Mouse (Mus musculus) intestine, postnatal 0 days (tissue): ENCODE measurements around the gene D430041D05Rik. TPM values are rescaled to one million over a fixed set of nuclear protein-coding genes. Genes with fewer than 3 reads are reported as not detected.
A peak's percentile ranks its signal among the peaks of the same experiment; 100 is the strongest.

Experiments
- ATAC-seq: fragments of 200-750 bp; cut with Nextera tagmentation; 2 replicates; pipeline ENCODE4 v1.8.0; 2017; ENCODE audit warnings: mild to moderate bottlenecking, moderate TSS enrichment, moderate library complexity
- H3K27ac ChIP-seq: fragments of 300-500 bp; sonication (generic); 2 replicates; pipeline ENCODE4 v1.5.1; 2014; ENCODE audit warnings: mild to moderate bottlenecking, low read depth, low read length, moderate library complexity
- H3K27me3 ChIP-seq: fragments of 300-500 bp; sonication (generic); replicated peaks from 2 replicates; pipeline ENCODE4 v1.6.1; 2014; ENCODE audit warnings: low read length, mixed read lengths; ENCODE audit not compliant: control insufficient read depth, insufficient read depth
- H3K36me3 ChIP-seq: fragments of 300-500 bp; sonication (generic); 2 replicates; pipeline ENCODE4 v1.6.1; 2014; ENCODE audit warnings: mild to moderate bottlenecking, moderate library complexity; ENCODE audit not compliant: control insufficient read depth, insufficient read depth
- H3K4me1 ChIP-seq: fragments of 300-500 bp; sonication (generic); replicated peaks from 2 replicates; pipeline ENCODE4 v1.6.1; 2014; ENCODE audit warnings: antibody characterized with exemption, low read length, mixed read lengths; ENCODE audit not compliant: control insufficient read depth, insufficient read depth
- H3K4me2 ChIP-seq: fragments of 300-500 bp; sonication (generic); replicated peaks from 2 replicates; pipeline ENCODE4 v1.6.1; 2014; ENCODE audit warnings: low read depth, mild to moderate bottlenecking, moderate library complexity
- H3K4me3 ChIP-seq: fragments of 300-500 bp; sonication (generic); 2 replicates; pipeline ENCODE4 v1.5.1; 2014; ENCODE audit warnings: low read depth, low read length
- H3K9ac ChIP-seq: fragments of 300-500 bp; sonication (generic); 2 replicates; pipeline ENCODE4 v1.6.1; 2014; ENCODE audit warnings: mild to moderate bottlenecking, low read depth, low read length
- H3K9me3 ChIP-seq: fragments of 300-500 bp; sonication (generic); 2 replicates; pipeline ENCODE4 v1.6.1; 2016; ENCODE audit warnings: mixed run types; ENCODE audit not compliant: control insufficient read depth
- CTCF ChIP-seq: sonication (generic); IDR thresholded peaks from 2 replicates; pipeline ENCODE4 v1.5.1; 2016; ENCODE audit warnings: low read depth, mild to moderate bottlenecking, control low read depth, antibody characterized with exemption, moderate library complexity
- WGBS: fragments of 180-500 bp; shearing (Covaris S2); extraction: QIAGEN DNeasy Blood & Tissue Kit; methylation state at CpG from one replicate; pipeline ENCODE4 v1.1.7; 2014; 5-methylcytosine and 5-hydroxymethylcytosine counted together
- polyA plus RNA-seq: library from polyadenylated mRNA; unstranded; fragments of >200 nt; fragmentation: Nextera tagmentation; extraction: Ambion mirVana; gene quantifications from 2 replicates; pipeline ENCODE4 v1.2.1, GENCODE M21; 2015

The D430041D05Rik gene
- polyA plus RNA-seq, 1 experiment from 2014 or later = 0.05 TPM

DNA sequence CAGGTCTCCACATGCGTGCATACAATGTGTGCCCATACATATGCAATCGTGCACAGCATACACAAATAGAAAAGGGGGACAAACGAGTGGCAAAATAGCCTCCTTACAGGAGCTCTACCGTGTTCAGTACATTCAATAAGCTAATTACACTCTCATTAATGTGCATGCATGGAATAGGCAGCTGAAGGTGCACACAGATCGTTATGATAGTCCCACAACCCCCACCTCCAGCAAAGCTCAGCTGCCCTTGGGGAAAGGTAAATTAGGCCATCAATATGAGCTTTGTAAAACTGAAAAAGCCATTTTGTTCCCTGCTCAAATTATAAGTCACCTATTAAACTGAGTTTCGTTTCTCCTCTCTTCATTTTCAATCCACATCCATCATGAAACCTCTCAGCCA lies 75.0 kb downstream of the D430041D05Rik start:
- ATAC-seq = no peak
- H3K9me3 ChIP-seq = no peaks in the 10 kb centered on the region

DNA sequence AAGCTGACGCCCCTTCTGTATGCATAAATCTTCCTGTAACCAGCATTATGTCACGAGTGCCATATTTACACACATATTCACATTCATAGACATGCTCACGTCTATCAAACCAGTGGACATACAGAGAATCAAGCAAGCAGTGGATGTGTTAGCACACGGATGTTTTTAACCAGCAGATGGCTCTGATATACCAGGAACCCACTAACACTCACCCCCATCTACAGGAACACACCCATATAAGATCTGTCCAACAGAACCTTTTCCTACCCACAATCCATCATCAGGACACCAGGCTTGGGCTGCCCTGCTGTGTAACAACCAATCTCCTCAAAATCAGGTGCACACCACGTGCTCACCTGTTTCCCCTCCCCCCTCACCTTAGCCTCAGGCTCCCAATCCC lies 76.9 kb downstream of the D430041D05Rik start:
- TF ChIP-seq CTCF = peak; percentile 31
- no peaks in the 10 kb centered on the region for H3K4me1 ChIP-seq
- no peak overlapping the region for H3K9ac ChIP-seq
- H3K27me3 ChIP-seq = no peaks in the 10 kb centered on the region
- H3K4me2 ChIP-seq = no peak overlapping the region
- H3K9me3 ChIP-seq = no peaks in the 10 kb centered on the region
- 65% methylated on average over 5 of the region's 5 CpGs for WGBS
- no peaks in the 10 kb centered on the region for H3K36me3 ChIP-seq
- ATAC-seq = no peak
- H3K4me3 ChIP-seq = no peak overlapping the region
- H3K27ac ChIP-seq = no peak overlapping the region

More for the DNA sequence above, 75.0 kb downstream of the D430041D05Rik start:
- no peak for TF ChIP-seq CTCF
- Histone ChIP-seq H3K36me3 (no peaks in the 10 kb centered on the region), H3K9ac (no peak overlapping the region), H3K27ac (no peak overlapping the region), H3K4me3 (no peak overlapping the region), H3K27me3 (no peaks in the 10 kb centered on the region), H3K4me1 (no peaks in the 10 kb centered on the region), H3K4me2 (no peak overlapping the region)
- WGBS = 81% methylated on average over 6 of the region's 6 CpGs

DNA sequence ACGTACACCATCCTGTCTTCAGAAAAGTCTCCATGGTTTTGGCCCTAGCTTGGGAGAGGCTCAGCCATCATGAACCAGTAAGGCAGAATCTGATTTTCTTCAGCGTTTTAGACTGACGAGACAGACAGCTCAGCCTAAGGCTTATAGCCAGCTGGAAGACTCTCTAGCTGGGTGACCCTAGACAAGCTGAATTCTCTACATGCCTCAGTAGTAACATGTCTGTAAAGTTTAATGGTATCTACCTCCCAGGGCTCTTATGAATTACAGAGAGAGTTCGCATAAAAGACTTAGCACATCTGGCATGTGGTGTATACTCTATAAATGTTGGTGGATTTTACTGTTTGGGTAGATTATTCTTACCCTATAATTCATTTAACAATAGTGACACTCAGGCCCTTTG lies 78.1 kb downstream of the D430041D05Rik start:
- Histone ChIP-seq H3K9ac (no peak overlapping the region), H3K4me2 (no peak overlapping the region), H3K4me1 (no peaks in the 10 kb centered on the region), H3K36me3 (no peaks in the 10 kb centered on the region), H3K27ac (no peak overlapping the region), H3K4me3 (no peak overlapping the region), H3K27me3 (no peaks in the 10 kb centered on the region), H3K9me3 (no peaks in the 10 kb centered on the region)
- ATAC-seq = no peak
- no peak for TF ChIP-seq CTCF
- WGBS = 79% methylated on average over 4 of the region's 4 CpGs

DNA sequence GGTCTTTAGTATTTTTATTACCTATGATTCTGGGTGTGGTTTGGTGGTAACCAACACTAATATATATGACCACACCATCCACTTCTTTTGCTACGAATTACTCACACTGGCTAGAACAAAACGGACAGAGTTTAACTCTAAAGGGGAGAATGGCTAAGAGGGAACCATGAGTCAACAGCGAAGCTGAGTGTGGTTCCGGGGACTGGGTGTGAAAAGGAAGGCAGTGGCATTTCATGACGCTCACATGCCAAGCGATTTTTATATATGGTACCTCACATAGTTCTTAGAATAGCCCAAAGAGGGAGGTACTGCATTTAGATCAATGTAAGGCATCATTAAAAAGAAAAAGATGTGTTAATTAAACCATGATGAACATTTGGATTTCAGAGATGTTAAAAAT lies 79.6 kb downstream of the D430041D05Rik start:
- H3K36me3 ChIP-seq = no peaks in the 10 kb centered on the region
- no peak overlapping the region for H3K9ac ChIP-seq
- TF ChIP-seq CTCF = no peak
- WGBS = 80% methylated on average over 6 of the region's 6 CpGs
- H3K4me2 ChIP-seq = no peak overlapping the region
- H3K27ac ChIP-seq = no peak overlapping the region
- H3K27me3 ChIP-seq = no peaks in the 10 kb centered on the region
- no peaks in the 10 kb centered on the region for H3K4me1 ChIP-seq
- no peak overlapping the region for H3K4me3 ChIP-seq
- no peak for ATAC-seq
- no peaks in the 10 kb centered on the region for H3K9me3 ChIP-seq

DNA sequence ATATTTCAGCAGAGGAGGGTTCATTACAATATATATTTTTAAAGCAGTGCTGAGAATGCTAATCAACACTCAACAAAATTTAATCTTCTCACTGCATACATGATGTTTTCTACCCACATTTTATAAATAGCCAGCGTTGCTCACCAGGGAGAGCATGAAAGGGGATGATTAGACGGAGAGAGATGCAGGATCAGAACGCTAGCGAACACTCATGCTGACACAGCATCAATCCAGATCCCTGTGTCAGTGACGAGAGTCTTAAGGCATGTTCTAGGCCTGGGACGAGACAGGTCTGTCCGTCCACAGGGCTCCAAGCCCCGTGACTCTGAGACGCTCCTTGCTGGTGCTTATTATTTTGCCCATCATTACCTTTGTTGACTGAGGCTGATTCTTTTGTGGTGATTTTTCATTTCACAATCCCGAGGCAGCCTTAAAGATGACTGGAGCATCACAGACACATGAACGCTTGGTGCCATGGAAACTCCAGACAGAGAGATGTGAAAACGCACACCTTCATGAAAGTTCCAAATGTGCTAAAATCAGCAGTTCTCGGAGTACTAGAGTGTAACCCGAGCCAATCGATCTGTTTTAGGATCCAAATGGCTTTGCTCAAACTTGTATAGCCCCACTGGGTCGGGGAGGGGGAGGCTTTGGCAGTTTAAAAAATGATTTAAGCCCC lies 83.6 kb downstream of the D430041D05Rik start:
- H3K36me3 ChIP-seq = no peaks in the 10 kb centered on the region
- no peak overlapping the region for H3K9ac ChIP-seq
- H3K4me3 ChIP-seq = no peak overlapping the region
- H3K4me2 ChIP-seq = no peak overlapping the region
- no peak for ATAC-seq
- WGBS = 78% methylated on average over 16 of the region's 16 CpGs
- H3K27me3 ChIP-seq = no peaks in the 10 kb centered on the region
- H3K27ac ChIP-seq = no peak overlapping the region
- H3K9me3 ChIP-seq = no peaks in the 10 kb centered on the region
- no peak for TF ChIP-seq CTCF
- no peaks in the 10 kb centered on the region for H3K4me1 ChIP-seq

DNA sequence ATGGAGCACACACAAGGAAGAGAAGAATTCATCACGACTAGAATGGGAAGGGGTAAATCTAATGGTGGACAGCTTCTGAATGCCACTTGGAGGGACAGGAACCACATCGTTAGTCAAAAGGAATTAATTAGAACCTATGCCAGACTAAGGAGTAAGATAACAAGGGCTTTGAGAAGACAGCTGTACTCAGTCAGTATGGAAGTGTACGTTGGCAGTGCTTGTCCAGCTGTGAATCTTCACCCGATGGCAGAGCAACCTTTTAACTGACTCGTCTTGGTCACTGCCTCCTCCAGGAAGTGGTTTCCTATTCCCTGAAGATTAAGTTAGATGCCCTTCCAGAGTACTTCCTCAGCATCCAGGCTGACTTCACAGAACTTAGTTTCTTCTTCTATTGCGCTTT lies 87.0 kb downstream of the D430041D05Rik start:
- Histone ChIP-seq H3K4me3 (no peak overlapping the region), H3K36me3 (no peaks in the 10 kb centered on the region), H3K4me2 (no peak overlapping the region), H3K9ac (no peak overlapping the region), H3K27ac (no peak overlapping the region), H3K9me3 (no peaks in the 10 kb centered on the region), H3K27me3 (no peaks in the 10 kb centered on the region), H3K4me1 (no peaks in the 10 kb centered on the region)
- no peak for ATAC-seq
- TF ChIP-seq CTCF = no peak
- 74% methylated on average over 6 of the region's 6 CpGs for whole genome bisulfite sequencing
